Mouse (Mus musculus): ENCODE measurements around the gene Ghrhr.

- TF ChIP-seq CTCF (IDR thresholded peaks at IDR 0.05) (no peak), POLR2A (IDR thresholded peaks at IDR 0.05; ENCODE audit: insufficient read depth, low read depth, low read length) (no peak), EP300 (IDR thresholded peaks at IDR 0.05; ENCODE audit: insufficient read depth, low read depth, low read length) (no peak)
Observed at GRCm38 (mm10) chr6:55354456-55355117, 21.5 kb upstream of the Ghrhr start.
